Mouse (Mus musculus) lung, postnatal 10 days (tissue): ENCODE data around the gene Rnf166.
A peak's percentile ranks its signal among the peaks of the same experiment; 100 is the strongest.

Experiments
- DNase-seq: peaks from one replicate; pipeline ENCODE4 v3.0.0; 2021

Rnf166 gene

DNA sequence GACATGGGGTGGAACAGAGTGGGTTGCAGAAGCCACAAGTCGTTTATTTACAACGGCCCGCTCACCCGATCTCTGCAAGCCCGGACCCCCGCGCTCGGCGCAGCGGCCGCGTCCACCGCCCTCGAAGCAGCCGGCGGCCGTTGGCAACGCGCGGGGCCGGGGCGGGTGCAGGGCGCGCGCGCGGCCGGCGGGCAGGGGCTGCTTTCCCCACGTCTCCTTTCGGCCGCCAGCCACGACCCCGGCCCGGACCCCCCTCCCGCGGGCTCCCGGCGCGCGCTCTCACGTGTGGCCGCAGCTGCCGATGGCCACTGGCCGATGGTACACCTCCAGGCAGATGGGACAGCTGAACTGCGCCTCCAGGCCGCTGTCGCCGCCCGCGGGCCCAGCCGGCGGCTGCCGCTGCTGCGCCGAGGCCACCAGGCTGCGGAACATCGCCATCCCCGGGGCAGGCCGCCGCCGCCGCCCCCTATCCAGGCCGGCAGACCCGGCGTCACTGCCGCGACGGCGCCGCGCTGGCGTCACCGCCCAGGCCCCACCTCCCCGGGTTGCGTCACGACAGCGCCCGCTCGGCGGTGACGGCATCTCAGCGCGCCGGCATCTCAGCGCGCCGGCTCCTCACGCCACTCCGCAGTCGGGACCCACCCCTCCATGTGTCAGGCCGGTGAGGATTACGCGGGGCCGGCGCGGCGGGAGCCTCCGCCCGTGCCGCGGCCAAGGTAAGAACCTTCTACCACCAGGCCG lies at the start of gene Rnf166, which contains the start of gene Ctu2:
Gene Rnf166, minus strand, starts transcription at position 485 of the 741 bp plus-strand sequence.
Gene Ctu2, plus strand, starts transcription at position 564 of the 741 bp plus-strand sequence.
- peak; percentile 93 for DNase-seq

DNA sequence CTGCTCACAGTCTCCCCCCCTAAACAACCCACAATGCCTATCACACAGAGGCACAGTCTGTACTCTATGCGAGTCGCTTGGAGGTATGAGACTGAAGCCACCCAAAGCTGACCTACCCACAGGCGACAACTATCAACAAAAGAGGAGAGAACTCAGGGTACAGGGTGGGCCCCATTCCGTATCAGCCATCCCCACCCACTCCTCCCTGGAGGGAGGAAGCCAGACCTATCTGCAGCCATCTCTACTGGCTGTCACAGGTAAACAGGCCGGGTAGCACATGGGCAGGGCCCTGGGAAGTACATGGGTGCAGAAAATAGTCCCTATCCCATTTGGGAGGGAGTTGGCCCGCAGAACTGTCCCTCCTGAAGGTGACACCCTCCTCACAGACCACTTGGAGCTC lies 49.1 kb upstream of the Rnf166 start:
- DNase-seq, result no peak

DNA sequence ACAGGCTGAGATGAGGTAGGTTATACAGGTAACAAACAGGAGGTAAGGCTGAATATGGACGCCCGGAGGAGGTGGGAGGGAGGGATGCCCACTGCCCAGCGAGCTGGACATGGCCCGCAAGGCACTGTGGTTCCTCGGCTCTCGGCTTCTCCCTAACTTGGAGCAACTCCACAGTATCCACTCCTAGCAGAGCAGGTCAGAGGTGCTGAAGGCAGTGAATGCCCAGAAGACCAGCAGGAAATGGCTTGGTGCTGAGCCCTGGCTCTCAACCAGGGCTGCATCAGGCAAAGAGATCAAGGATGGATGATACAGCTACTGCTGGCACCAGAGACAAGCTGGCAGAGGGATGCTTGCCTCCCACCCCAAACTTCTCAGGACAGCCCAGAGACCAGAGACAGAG lies 48.6 kb upstream of the Rnf166 start:
- DNase-seq, result peak; percentile 30

DNA sequence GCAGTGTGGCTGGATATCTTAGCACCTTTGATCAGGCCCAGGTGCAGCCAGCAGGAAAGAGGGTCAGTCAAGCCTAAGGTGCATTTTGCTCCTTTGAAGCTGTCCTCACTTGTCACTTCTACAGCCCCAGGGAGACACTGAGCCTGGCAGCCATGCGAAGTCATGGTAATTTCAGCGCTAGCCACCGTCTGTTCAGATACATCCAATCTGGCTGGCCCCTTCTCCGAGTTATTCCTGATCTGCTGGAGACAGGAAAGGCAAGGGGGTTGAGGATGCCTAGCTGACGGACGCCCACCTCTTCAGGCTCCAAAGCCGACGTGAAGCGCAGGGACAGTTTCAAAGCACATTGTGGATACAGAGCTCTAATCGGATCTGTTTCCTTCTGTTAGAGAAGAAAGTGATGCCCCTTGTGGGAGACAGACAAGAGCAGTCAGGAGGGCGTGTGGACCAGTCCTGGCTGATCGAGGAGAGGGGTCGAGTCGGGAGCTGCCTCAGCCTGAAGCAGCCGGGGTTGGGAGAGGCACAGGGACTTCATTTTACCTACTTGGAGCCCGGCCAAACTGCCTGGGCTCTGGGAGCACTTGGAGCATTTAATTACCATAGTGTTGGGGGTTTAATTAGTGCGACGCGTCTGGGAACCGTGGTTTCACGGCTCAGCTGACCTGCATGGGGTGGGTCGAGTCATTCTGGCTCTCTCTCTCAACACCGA lies 47.9 kb upstream of the Rnf166 start:
- DNase-seq, result no peak

DNA sequence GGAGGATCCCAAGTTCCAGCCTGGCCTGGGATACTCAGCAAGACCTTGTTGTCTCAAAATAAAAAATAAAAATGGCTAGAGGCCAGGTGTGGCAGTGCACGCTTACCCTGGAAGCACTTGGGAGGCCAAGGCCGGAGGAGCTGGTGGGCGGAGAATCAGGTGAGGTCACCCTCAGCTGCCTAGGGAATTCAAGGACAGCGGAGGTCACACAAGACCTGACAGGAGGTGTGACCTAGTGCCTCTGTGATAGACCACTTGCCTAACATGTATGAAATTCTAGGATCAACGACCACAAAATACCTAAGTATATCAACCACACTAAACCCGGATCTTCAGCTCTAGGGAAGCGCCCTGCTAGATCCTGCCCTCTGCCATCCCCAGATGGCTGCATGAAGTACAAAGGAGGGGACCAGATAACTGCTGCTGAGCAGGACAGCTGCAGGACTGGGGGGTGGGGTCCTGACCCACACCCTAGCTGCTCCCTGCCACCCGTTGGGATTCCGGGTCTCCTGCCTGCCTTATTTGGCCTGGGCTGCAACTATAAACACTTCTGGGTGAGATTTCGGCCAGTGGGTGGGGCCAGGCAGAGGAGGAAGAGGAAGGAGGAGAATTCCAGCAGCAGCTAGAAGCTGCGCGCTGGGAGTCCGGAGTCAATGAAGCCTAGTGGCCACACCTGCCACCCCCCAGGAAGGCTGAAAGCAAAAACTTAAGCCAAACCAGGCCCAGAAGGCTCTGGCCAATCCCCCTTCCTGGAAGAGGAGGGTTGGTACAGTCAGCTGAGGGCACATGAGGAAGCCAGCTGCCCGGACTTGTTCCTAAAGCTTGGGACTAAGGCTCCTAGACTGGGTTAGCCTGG lies 47.2 kb upstream of the Rnf166 start:
- peak; percentile 89 for DNase-seq

DNA sequence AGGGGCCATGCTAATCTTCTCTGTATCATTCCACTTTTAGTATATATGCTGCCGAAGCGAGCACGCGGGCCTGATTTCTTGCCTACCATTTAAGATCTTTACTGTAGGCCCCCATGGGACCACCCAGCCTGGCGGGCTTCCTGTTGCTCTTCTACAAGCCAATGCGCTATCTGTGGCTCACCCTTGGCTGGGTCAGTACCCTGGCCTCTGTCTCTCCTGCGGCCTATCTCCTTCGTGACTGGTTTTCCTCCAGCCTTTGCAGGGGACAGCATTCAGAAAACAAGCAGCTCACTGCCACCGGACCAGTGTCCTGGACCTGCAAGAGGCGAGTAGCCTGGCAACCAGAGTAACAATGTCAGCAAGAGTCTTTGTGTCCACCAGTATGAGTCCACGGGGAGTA lies 44.7 kb upstream of the Rnf166 start:
- DNase-seq, result peak; percentile 25

DNA sequence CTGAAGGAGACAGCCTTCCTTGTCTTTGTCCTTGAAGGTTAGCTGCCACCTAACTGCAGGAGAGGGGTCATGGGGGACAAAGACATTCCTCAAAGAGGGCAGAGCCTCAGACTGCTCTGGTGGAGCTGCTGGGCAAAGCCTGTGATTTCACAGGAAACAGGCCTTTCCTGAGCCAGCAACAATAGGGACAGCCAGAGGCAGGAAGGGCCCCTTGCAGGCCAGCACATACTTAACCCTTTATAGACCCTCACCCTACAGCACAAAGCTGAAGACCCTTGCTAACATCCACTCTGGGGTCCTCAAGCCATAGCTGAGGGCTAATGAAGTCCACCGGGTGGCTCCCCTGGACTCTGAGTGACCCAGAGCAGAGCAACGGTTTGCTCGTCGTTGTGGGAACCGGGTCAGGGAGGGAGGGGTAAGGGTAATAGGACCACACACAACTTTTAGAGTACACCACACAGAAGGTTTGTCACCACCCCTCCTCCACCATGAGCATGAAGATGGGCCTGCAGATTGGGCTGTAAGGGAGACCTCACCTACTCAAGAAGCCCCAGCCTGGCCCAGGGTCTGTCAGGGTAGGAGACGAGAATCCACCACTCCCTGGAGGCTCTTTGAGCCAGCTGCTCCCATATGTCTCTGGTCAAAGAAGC lies 41.8 kb upstream of the Rnf166 start:
- peak; percentile 80 for DNase-seq

DNA sequence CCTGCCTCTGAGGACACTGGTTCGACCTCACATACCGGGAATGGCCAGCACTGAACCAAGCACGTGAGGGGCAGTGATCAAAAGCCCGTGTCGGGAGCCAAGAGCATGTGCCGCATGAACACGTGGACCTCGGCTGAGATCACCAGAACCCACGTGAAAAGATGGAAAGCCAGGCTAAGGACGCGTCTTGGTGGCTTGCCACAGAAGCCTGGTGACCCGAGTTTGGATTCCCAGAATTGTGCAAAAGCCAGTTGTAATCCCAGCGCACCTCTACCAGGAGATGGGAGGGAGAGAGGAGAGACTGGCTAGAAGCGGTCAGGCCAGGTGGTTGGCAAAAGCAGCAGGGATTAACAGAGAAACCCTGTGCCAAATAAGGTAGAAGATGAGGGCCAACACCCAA lies 39.8 kb upstream of the Rnf166 start:
- DNase-seq, result no peak

DNA sequence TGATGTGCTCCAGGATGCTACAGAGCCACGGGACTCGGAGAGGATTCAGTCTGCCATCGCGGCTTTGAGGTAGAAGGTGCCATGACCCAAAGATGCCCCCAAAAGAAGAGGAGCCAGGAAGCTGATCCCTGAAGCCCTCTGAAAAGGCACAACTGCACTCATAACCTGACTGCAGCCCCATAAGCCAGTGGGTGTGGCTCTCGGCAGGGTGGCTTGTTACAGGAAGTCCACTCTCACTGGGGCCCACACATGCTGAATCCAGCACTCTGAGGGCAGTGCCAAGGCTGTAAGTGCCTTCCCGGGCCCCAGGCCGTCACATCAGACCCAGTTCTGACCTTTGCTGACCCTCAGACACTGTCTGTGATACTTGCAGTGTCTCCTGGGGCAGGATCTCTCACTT lies 36.5 kb upstream of the Rnf166 start:
- peak; percentile 24 for DNase-seq

DNA sequence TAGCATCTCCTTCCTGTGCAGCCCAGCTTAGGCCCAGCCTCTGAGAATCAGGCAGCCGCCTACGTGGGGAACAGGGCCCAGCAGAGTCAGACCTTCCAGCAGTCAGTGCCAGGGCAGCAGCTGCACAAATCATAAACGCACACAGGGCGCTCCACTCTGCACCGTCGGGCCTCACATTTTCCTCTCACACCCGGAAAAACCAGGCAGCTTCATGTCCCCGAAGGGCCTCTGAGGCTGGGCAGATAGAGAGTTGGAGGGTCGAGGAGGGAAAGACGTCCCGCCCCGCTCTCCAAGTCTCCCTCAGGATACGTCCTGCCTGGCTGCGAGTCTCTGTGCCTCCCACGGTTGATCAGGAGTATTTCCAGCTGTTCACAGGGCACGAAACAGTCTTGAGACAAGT lies 35.7 kb upstream of the Rnf166 start:
- peak; percentile 75 for DNase-seq

DNA sequence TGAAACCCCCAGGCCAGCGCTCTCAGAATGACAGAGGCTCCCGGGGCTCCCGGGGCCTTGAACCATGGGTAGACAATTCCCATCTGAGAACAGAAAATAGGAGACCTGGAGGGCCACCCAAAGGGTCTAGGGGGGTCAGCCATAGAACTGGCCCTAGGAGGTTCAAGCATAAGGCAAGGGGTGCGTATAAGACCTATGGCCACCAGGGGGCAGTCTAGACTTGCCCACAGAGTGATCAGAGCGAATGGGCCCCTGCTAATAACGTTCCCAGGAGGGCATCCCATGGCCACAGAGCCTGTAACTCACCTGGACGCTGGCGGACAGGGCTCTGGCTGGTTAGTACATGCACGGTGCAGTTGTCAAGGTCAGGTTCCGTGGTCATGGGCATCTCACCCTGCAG lies 25.0 kb upstream of the Rnf166 start:
- peak; percentile 86 for DNase-seq

DNA sequence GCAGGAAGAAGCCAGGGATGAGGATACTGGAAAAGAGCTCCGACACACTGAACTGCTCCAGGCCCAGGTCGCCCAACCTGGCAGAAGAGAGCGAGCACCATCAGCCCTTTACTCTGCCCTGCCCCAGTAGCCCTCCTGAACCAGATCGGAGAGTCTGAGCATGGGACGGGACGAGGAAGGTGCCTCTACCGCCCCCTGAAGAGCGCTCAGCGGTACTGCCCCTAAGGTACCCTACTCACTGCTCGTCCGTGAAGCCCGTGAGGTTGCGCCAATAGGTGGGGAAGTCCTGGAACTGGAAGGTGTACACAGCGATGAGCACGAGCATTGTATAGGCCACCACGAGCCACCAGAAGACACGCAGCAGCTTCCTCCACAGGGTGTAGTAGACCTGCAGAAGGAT lies 22.0 kb upstream of the Rnf166 start:
- no peak for DNase-seq

DNA sequence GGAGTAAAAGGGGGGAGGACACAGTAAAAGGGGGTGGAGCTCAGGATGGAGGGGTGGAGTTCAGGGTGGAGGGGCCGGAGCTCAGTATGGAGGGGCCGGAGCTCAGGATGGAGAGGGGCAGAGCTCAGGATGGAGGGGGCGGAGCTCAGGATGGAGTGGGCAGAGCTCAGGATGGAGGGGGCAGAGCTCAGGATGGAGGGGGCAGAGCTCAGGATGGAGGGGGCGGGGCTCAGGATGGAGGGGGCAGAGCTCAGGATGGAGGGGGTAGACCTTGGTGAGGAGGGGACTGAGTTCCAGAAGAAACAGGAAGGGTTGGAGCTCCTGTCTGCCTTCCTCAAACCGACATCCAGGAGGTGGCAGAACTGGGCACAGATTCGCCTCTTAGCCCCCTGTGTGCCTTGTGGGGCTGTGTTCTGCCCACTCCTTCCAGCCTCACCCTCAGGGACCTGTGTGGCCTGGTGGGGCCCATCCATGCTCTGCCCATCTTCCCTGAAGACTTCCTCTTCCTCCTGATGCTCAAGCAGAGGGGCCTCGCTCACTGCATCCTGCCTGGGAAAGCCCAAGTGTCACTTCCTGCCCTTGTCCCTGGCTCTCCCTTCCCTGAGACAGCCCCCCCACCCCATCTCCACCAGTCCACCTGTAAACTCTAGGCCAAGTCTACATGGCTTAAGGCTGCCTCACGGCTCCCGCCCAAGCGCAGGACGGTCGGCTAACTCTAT lies 21.3 kb upstream of the Rnf166 start:
- DNase-seq, result peak; percentile 64

DNA sequence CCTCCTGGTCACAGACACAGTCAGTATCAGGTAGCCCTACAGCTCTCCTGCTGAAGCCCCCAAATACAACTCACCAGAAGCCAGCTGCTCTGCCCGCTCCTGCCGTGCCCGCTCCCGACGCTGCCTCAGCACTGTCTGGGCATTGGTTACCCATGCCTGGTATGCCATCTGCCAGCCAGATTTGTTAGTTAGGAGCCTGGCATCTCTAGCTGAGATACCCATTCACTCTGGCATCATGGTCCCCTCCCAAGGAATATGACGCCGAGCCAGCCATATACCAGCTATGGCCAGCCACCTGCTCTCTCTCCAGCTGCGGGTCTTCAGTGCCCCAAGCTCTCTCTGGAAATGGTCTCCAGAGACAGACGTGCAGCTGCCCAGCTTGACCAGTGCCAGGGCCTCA lies 12.5 kb upstream of the Rnf166 start:
- no peak for DNase-seq

DNA sequence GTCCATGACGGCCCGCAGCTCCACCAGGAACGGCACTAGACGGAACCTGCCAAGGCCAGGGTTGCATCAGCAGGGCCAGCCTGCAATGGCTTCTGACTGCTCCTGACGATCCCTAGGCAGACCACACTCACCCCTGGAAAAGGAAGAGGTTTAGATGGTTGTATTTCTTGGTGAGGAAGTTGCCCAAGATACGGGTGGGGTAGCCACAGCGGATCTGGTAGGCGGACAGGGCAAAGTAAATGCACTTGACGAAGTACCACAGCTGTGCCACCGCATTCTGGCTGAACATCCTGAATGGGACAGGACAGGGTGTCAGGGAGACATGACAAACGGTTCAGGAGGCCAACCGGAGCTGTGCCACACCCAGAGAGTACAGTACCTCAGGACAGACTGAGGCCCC lies 9.0 kb upstream of the Rnf166 start:
- DNase-seq, result no peak

DNA sequence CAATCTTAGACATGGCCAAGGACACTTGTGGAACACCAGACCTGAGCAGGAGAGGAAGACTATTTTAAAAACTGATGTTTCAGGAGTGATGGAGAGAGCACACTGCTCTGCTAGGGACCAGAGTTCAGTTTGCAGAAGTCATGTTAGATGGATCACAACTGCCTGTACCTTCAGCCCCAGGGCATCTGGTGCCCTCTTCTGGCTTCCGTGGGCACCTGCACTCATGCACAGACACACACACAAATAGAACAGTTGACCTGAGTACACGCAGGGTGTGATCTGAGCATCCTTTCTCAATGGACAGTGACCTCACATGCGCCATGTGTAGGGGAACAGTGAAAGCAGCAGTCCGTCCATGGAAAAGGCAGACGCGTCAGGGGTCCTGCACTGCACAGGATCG lies 8.0 kb upstream of the Rnf166 start:
- DNase-seq, result no peak

DNA sequence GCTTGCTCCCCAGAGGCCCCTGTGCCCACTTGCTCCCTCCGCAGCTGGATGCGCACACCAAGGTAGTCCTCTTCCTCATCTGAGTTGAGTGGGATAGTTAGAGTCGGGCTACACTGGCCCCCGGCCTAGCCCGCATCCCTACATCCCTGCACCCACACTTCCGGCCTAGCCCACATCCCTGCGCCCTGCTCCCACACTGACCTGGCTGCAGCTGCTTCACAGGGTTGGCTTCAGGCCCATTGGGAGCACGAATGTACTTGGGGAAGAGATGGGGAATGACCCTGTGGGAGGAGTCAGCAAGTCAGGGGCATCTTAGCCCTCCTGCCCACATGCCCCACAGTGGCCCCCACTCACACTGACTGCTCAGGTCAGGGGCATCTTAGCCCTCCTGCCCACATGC lies 6.6 kb upstream of the Rnf166 start:
- DNase-seq, result no peak

DNA sequence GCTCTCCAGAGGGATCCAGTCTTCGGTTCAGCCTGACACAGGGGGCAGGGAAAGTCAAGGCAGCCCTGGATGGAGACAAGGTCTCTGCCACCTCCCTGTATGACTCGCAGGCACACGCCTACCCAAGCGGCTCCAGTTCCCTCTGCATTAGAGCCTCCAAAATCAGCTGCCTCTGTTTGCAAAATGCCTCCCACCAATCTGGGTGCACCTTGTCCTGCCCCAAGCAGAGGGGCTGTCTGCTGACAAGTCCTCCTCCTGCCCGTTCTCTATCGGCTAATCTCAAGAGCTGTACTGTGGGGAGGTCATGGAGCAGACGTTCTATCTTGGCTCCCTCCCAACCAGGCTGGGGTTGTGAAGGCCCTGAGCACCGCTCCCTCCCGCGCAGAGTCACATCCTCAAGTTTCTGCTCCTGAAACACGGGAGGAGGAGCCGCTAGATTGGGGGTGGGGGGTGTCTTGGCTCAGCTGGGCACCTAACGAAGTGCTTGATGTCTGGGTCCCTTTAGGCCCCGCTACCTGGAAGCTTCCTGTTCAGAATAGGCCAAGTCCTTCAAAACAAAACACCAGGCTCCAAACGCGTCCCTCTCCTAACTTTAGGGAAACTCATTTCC lies 808 bp downstream of the Rnf166 start:
- DNase-seq, result peak; percentile 66

DNA sequence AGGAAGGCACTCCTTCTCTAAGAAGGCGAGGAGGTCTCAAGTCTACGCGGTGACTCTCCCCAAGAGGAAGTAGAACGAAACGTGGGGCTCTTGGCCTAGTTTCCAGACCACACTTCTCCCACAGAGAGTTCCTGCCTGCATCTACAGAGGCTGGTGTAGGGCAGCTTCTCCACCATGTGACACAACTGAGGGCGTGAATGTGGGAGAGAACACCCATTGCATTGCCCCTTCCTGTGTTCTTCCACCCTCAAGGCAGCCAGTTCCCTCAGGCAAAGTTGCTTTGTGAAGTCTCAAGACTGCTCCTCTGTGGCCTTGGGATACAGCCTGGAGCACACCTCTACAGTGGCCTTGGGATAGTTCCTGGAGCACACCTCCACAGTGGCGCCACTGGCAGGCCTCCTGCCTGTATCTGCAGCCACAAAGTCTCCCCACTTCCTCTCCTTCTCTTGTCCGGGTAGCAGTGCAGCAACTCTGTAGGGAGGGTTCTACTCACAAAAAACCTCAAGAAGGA lies 1.9 kb downstream of the Rnf166 start:
- no peak for DNase-seq

DNA sequence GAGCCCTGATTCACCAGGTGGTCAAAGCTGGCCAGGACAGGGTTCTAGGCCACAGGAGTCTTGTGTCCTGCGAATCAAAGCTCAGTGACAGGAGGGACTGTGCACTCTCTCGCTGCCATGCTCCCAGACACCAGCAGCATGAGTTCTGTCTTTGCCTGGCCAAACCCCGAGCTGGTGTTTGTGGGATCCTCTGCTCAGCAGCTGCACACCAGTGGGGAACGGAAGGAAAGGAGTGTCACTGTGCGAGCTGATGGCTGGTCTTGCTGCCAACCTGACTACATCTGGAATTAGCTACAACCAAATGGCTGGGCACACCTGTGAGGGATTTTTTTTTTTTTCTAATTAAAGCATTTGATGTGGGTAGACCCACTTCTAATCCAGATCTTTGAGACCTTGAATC lies 5.2 kb downstream of the Rnf166 start:
- DNase-seq, result no peak

DNA sequence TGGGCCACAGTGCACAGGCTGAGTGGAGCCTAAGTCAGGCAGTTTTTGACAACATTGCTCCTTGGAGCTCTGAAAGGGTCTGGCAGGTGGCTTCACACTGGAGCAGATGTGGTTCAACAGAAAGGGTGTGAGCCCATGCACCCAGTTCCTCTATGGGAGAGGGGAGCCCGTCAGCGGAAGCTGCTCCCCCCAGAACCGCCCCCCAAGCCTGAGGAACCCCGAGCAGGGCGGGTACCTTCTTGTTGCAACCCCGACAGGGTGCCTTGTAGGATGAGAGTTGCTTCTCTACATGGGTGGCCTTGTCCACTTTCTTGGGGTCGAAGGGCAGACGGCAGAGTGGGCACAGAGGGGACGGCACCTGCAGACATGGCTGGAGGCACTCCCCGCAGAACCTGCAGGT lies 5.9 kb downstream of the Rnf166 start:
- DNase-seq, result no peak

DNA sequence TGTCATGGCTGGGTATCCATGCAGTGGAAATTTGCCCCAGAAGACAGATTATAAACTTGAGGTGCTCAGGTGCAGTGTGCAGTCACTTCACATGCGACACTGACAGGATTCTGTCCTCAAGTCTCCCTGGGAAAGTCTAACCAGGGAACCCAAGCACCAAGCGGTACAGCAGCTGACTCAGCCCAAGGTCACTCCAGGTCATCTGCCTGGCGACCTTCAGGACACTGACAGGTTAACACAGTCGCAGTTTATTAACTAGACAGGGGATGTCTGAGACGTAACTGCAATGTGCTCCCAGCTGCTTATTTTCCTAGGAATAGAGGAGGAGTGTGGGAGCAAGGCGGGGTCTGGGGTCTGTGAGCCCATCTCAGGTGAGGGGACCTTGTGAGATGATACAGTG lies 6.5 kb downstream of the Rnf166 start:
- no peak for DNase-seq
